In the genomic region with DNA sequence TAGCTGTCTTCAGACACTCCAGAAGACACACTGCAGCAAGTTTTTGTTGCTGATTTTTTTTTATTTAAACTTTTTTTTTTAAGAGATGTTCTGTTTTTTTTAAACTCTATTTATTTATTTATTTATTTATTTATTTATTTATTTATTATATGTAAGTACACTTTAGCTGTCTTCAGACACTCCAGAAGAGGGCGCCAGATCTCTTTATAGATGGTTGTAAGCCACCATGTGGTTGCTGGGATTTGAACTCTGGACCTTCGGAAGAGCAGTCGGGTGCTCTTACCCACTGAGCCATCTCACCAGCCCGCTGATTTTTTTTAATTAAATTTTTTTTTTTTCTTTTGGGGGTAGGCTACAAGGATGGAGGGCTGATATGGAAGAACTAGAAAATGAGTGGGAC, we compare ENCODE assay signal across 12 mouse cellular contexts. TPM values are rescaled to one million over a fixed set of nuclear protein-coding genes. Genes with fewer than 3 reads are reported as not detected.
DNase-seq lines count a peak whose midpoint lies in the region; ATAC-seq and TF ChIP-seq lines count a peak whose summit lies in the region.
"Not testable (repeated sequence)": the region's sequence is repeated elsewhere in the genome, so short reads cannot be mapped to it uniquely, and the experiment has no call there.
"Had no signal": no experiment of that assay in that cellular context is flagged by ENCODE, and none has a peak within 500 bp of the region (broad histone marks: within the 10 kb centered on the region; RNA-seq: fewer than 3 reads in every experiment).

No protein-coding gene starts in this region.

- not testable (repeated sequence) for TF ChIP-seq EP300 in CH12.LX (IDR thresholded peaks at IDR 0.05; ENCODE audit: low read length)

- not testable (repeated sequence) for H3K9ac ChIP-seq in CH12.LX (ENCODE audit: insufficient read depth, low read depth); intestine, postnatal 0 days (ENCODE audit: low read depth, low read length); midbrain, postnatal 0 days (replicated peaks; ENCODE audit: low read length, poor library complexity, severe bottlenecking)

- not testable (repeated sequence) for H3K79me2 ChIP-seq in CH12.LX (replicated peaks; ENCODE audit: control insufficient read depth, extremely low read depth, insufficient read depth, poor library complexity, severe bottlenecking)

- not testable (repeated sequence) for TF ChIP-seq RAD21 in CH12.LX (IDR thresholded peaks at IDR 0.05; ENCODE audit: low read depth, low read length)

- H3K4me3 ChIP-seq in CH12.LX (replicated peaks in 1 of 3; ENCODE audit: low read depth in 2 of 3, low read length in 2 of 3, poor library complexity in 1 of 3); intestine, postnatal 0 days (ENCODE audit: low read depth, low read length); midbrain, postnatal 0 days (ENCODE audit: low read depth, low read length): not testable (repeated sequence)

- TF ChIP-seq CTCF in CH12.LX (conservative IDR thresholded peaks at IDR 0.05 in 1 of 2, IDR thresholded peaks at IDR 0.05 in 1 of 2; ENCODE audit: low read depth in 2 of 2, low read length in 2 of 2): not testable (repeated sequence)
- peak; percentile 9; the same call in 1 of the 2 replicates for TF ChIP-seq CTCF in intestine, postnatal 0 days (IDR thresholded peaks at IDR 0.05; ENCODE audit: low read depth)
- TF ChIP-seq CTCF in midbrain, postnatal 0 days (IDR thresholded peaks at IDR 0.05): 0 out of 2 replicates have a peak, but pooled peaks have one; percentile 3

- dilution Hi-C loops in CH12.LX (cut with MboI; ENCODE audit: extremely low pct_ligation_motif_present, extremely low pct_unique_long_range_greater_than_20kb, low sequenced_read_pairs): not testable (repeated sequence)

- H3K4me1 ChIP-seq in CH12.LX (ENCODE audit: control insufficient read depth in 1 of 2, insufficient read depth in 2 of 2): peaks cover 10 to 26% of the 10 kb centered on the region in 2 experiments
- H3K4me1 ChIP-seq in intestine, postnatal 0 days (replicated peaks; ENCODE audit: control insufficient read depth, insufficient read depth, low read length); midbrain, postnatal 0 days (ENCODE audit: insufficient read depth, low read length): not testable (repeated sequence)

- not testable (repeated sequence) for H3K27ac ChIP-seq in CH12.LX (ENCODE audit: insufficient read depth, low read depth); intestine, postnatal 0 days (ENCODE audit: low read depth, low read length); midbrain, postnatal 0 days (ENCODE audit: low read depth, low read length)

- H3K36me3 ChIP-seq in CH12.LX (replicated peaks in 1 of 2; ENCODE audit: control insufficient read depth in 1 of 2, insufficient read depth in 1 of 2, low read length in 1 of 2): peaks cover 0 to 42% of the 10 kb centered on the region in 2 experiments
- H3K36me3 ChIP-seq in intestine, postnatal 0 days (ENCODE audit: control insufficient read depth, insufficient read depth): peaks cover 22% of the 10 kb centered on the region; the same call in 1 of the 2 replicates
- H3K36me3 ChIP-seq in midbrain, postnatal 0 days (ENCODE audit: insufficient read depth, low read length): peaks cover 13% of the 10 kb centered on the region

- H3K27me3 ChIP-seq in CH12.LX (replicated peaks); intestine, postnatal 0 days (replicated peaks; ENCODE audit: control insufficient read depth, insufficient read depth, low read length); midbrain, postnatal 0 days (ENCODE audit: insufficient read depth, low read length): not testable (repeated sequence)

- WGBS in intestine, postnatal 0 days: 86% methylated on average over 4 of the region's 4 CpGs
- WGBS in midbrain, postnatal 0 days: 83% methylated on average over 4 of the region's 4 CpGs

- not testable (repeated sequence) for TF ChIP-seq POLR2A in CH12.LX (IDR thresholded peaks at IDR 0.05; ENCODE audit: low read depth, low read length)

- in situ Hi-C loops in CH12.LX (cut with MboI; ENCODE audit: low pct_ligation_motif_present, low pct_unique_long_range_greater_than_20kb, low sequenced_read_pairs): loop anchor here (10.0 to 25.0 kb wide), 2 partner anchors 148 to 1005 kb away; partner anchors contain the start of gene Spdl1

- DNase-seq in 416B (ENCODE audit: low read depth) (peak; percentile 58), CH12.LX (ENCODE audit: extremely low read depth) (peak; percentile 40), NIH3T3 (ENCODE audit: low read depth) (peak; percentile 34)
- peak; percentile 30 for DNase-seq in embryo, embryonic 10 days (ENCODE audit: low spot score)
- not testable (repeated sequence) for DNase-seq in midbrain, postnatal 0 days (ENCODE audit: low spot score)
- DNase-seq in thymus, postnatal 14 days: peak; percentile 21

- H3K4me2 ChIP-seq in CH12.LX (ENCODE audit: insufficient read depth, low read depth, poor library complexity, severe bottlenecking); intestine, postnatal 0 days (replicated peaks; ENCODE audit: low read depth); midbrain, postnatal 0 days (ENCODE audit: low read depth, low read length, poor library complexity, severe bottlenecking): not testable (repeated sequence)

- H3K9me3 ChIP-seq in CH12.LX (replicated peaks; ENCODE audit: low read length); intestine, postnatal 0 days (ENCODE audit: control insufficient read depth); midbrain, postnatal 0 days (ENCODE audit: low read length): not testable (repeated sequence)

- ATAC-seq in intestine, postnatal 0 days; midbrain, postnatal 0 days (ENCODE audit: low FRiP score): not testable (repeated sequence)

RNA-seq across cellular contexts. Expression of gene Rars, which starts 8.3 kb away (rescaled TPM):
- total RNA-seq in CH12.LX (2012; rRNA removed) (169 and 207 TPM in 2 replicates), CH12.LX (2014; rRNA removed) (280 and 301 TPM in 2 replicates)
- polyA plus RNA-seq in CH12.LX (2012; ENCODE audit: insufficient read length, low read depth): 328 and 338 TPM in 2 replicates
- polyA plus RNA-seq in intestine, postnatal 0 days (2015; fragmentation: Nextera tagmentation; extraction: Ambion mirVana): 82.3 and 82.7 TPM in 2 replicates
- total RNA-seq in midbrain, postnatal 0 days (2014; rRNA removed): 41.3 and 45.8 TPM in 2 replicates
- polyA plus RNA-seq in midbrain, postnatal 0 days (2015; fragmentation: Nextera tagmentation; extraction: Ambion mirVana): 61.9 and 66.2 TPM in 2 replicates

RNA-seq across cellular contexts. Expression of gene Fbll1, which starts 43.9 kb away (rescaled TPM):
- total RNA-seq in CH12.LX (2012; rRNA removed) (not detected in 2 replicates), CH12.LX (2014; rRNA removed) (not detected in 2 replicates)
- not detected in 2 replicates for polyA plus RNA-seq in CH12.LX (2012; ENCODE audit: insufficient read length, low read depth)
- 0.58 and 0.69 TPM in 2 replicates for polyA plus RNA-seq in intestine, postnatal 0 days (2015; fragmentation: Nextera tagmentation; extraction: Ambion mirVana)
- 57.1 and 75.5 TPM in 2 replicates for total RNA-seq in midbrain, postnatal 0 days (2014; rRNA removed)
- polyA plus RNA-seq in midbrain, postnatal 0 days (2015; fragmentation: Nextera tagmentation; extraction: Ambion mirVana): 31.0 and 34.6 TPM in 2 replicates
- total RNA-seq: gastrocnemius, postnatal 4 days; heart, adult 18-20 months; heart, postnatal 14 days had no signal
- polyA plus RNA-seq: heart, embryonic 11.5 days; heart, embryonic 15.5 days had no signal

Comparison
In these comparisons a context has a peak if more than half of its experiments do, and no peak if none do; other contexts are left out.
1. RNA of gene Fbll1, which starts 43.9 kb away (polyA plus RNA-seq): 31.0 to 34.6 TPM in midbrain, postnatal 0 days; 0.58 to 0.69 TPM in intestine, postnatal 0 days and not detected in CH12.LX; every median in the first group is over 10 times any median in the second.